Mouse (Mus musculus) MEL (cell line): Measurements from ENCODE around the gene Ston1. TPM values are rescaled to one million over a fixed set of nuclear protein-coding genes. Genes with fewer than 3 reads are reported as not detected.

ENCODE experiments used
- DNase-seq: peaks from one replicate; pipeline ENCODE4 v3.0.0; 2011; ENCODE audit warnings: low read depth, low spot score
- H3K27ac ChIP-seq: 2 replicates; pipeline ENCODE4 v1.5.1; 2012; ENCODE audit warnings: low read depth, mild to moderate bottlenecking, control low read depth, low read length, moderate library complexity; ENCODE audit not compliant: control insufficient read depth
- H3K27me3 ChIP-seq, 2 experiments: fragments of 150-350 bp in 1 of 2; sonication (generic) in 1 of 2; 2 replicates each; pipeline ENCODE4 v1.6.1; 2012; ENCODE audit warnings: low read length in 2 of 2, mild to moderate bottlenecking in 2 of 2, improper control_type of control experiment in 1 of 2, moderate library complexity in 1 of 2; ENCODE audit not compliant: insufficient read depth in 2 of 2, control insufficient read depth in 1 of 2
- H3K36me3 ChIP-seq, 2 experiments: 2 replicates each; pipeline ENCODE4 v1.6.1; 2012 to 2014; ENCODE audit warnings: low read length in 2 of 2, improper control_type of control experiment in 1 of 2, inconsistent platforms in 1 of 2, mild to moderate bottlenecking in 1 of 2; ENCODE audit not compliant: insufficient read depth in 2 of 2, control insufficient read depth in 1 of 2
- H3K4me1 ChIP-seq, 2 experiments: fragments of 150-350 bp in 1 of 2; sonication (generic) in 1 of 2; 2 replicates each; pipeline ENCODE4 v1.6.1; 2012; ENCODE audit warnings: low read length in 2 of 2, improper control_type of control experiment in 1 of 2, mild to moderate bottlenecking in 1 of 2; ENCODE audit not compliant: insufficient read depth in 2 of 2, control insufficient read depth in 1 of 2
- H3K4me3 ChIP-seq, 2 experiments: fragments of 150-350 bp in 1 of 2; sonication (generic) in 1 of 2; 2 replicates each; pipeline ENCODE4 v1.5.1; 2012; ENCODE audit warnings: low read depth in 2 of 2, low read length in 2 of 2, mild to moderate bottlenecking in 2 of 2, moderate library complexity in 2 of 2, control low read depth in 1 of 2, improper control_type of control experiment in 1 of 2; ENCODE audit not compliant: control insufficient read depth in 1 of 2, insufficient read depth in 1 of 2
- H3K79me2 ChIP-seq: 2 replicates; pipeline ENCODE4 v1.6.1; 2012; ENCODE audit warnings: mild to moderate bottlenecking, low read length, moderate library complexity; ENCODE audit not compliant: control insufficient read depth, poor library complexity, insufficient read depth
- H3K9ac ChIP-seq: 2 replicates; pipeline ENCODE4 v1.6.1; 2012; ENCODE audit warnings: low read depth, mild to moderate bottlenecking, control low read depth, low read length, moderate library complexity; ENCODE audit not compliant: control insufficient read depth, poor library complexity, severe bottlenecking
- H3K9me3 ChIP-seq: fragments of 150-350 bp; sonication (generic); replicated peaks from 2 replicates; pipeline ENCODE4 v1.6.1; 2012; ENCODE audit warnings: mild to moderate bottlenecking, low read length, improper control_type of control experiment, moderate library complexity; ENCODE audit not compliant: insufficient read depth
- BHLHE40 ChIP-seq: IDR thresholded peaks from 2 replicates; pipeline ENCODE4 v1.6.1; 2012; ENCODE audit warnings: low read depth, mild to moderate bottlenecking, inconsistent platforms, low read length, improper control_type of control experiment, borderline replicate concordance
- CHD1 ChIP-seq: IDR thresholded peaks from 2 replicates; pipeline ENCODE4 v1.6.1; 2012; ENCODE audit warnings: low read depth, mild to moderate bottlenecking, inconsistent platforms, low read length, improper control_type of control experiment
- CHD2 ChIP-seq: IDR thresholded peaks from 2 replicates; pipeline ENCODE4 v1.6.1; 2011; ENCODE audit warnings: low read length, improper control_type of control experiment
- CTCF ChIP-seq, 3 experiments: IDR thresholded peaks in 2 of 3; conservative IDR thresholded peaks in 1 of 3; 2 replicates each; pipeline ENCODE4 v1.5.1; 2011 to 2012; ENCODE audit warnings: low read length in 3 of 3, low read depth in 2 of 3, mild to moderate bottlenecking in 2 of 3, improper control_type of control experiment in 1 of 3, inconsistent platforms in 1 of 3, mixed read lengths in 1 of 3, moderate library complexity in 1 of 3; ENCODE audit not compliant: control insufficient read depth in 1 of 3, insufficient read depth in 1 of 3, poor library complexity in 1 of 3, severe bottlenecking in 1 of 3
- EP300 ChIP-seq, 2 experiments: IDR thresholded peaks; 2 replicates each; pipeline ENCODE4 v1.6.1; 2011; ENCODE audit warnings: improper control_type of control experiment in 2 of 2, low read length in 2 of 2, low read depth in 1 of 2, mild to moderate bottlenecking in 1 of 2
- GABPA ChIP-seq: IDR thresholded peaks from 2 replicates; pipeline ENCODE4 v1.6.1; 2012; ENCODE audit warnings: low read depth, mild to moderate bottlenecking, inconsistent platforms, low read length, improper control_type of control experiment, moderate library complexity
- GATA1 ChIP-seq: IDR thresholded peaks from 2 replicates; pipeline ENCODE4 v1.6.1; 2011; ENCODE audit warnings: low read depth, low read length, improper control_type of control experiment
- JUND ChIP-seq: IDR thresholded peaks from 2 replicates; pipeline ENCODE4 v1.6.1; 2011; ENCODE audit warnings: low read depth, mild to moderate bottlenecking, improper control_type of control experiment, low read length
- KAT2A ChIP-seq: conservative IDR thresholded peaks from 2 replicates; pipeline ENCODE4 v1.6.1; 2012; ENCODE audit warnings: low read depth, low read length, improper control_type of control experiment, inconsistent platforms
- MAFK ChIP-seq: IDR thresholded peaks from 2 replicates; pipeline ENCODE4 v1.6.1; 2011; ENCODE audit warnings: low read depth, mild to moderate bottlenecking, low read length, improper control_type of control experiment, borderline replicate concordance
- MAX ChIP-seq: IDR thresholded peaks from 2 replicates; pipeline ENCODE4 v1.6.1; 2011; ENCODE audit warnings: low read length, improper control_type of control experiment
- MAZ ChIP-seq: IDR thresholded peaks from 2 replicates; pipeline ENCODE4 v1.6.1; 2012; ENCODE audit warnings: low read depth, mild to moderate bottlenecking, inconsistent platforms, low read length, improper control_type of control experiment
- MEF2A ChIP-seq: IDR thresholded peaks from 2 replicates; pipeline ENCODE4 v1.6.1; 2014; ENCODE audit warnings: low read depth, mild to moderate bottlenecking, inconsistent platforms, low read length, improper control_type of control experiment; ENCODE audit not compliant: poor library complexity, insufficient replicate concordance, severe bottlenecking; ENCODE audit errors: extremely low read depth
- MXI1 ChIP-seq: IDR thresholded peaks from 2 replicates; pipeline ENCODE4 v1.6.1; 2011; ENCODE audit warnings: mild to moderate bottlenecking, low read depth, low read length, improper control_type of control experiment
- MYB ChIP-seq: IDR thresholded peaks from 2 replicates; pipeline ENCODE4 v1.6.1; 2011; ENCODE audit warnings: mild to moderate bottlenecking, low read depth, low read length, improper control_type of control experiment
- MYC ChIP-seq: IDR thresholded peaks from 2 replicates; pipeline ENCODE4 v1.6.1; 2011; ENCODE audit warnings: low read depth, mild to moderate bottlenecking, low read length, improper control_type of control experiment, moderate library complexity
- NRF1 ChIP-seq: IDR thresholded peaks from 2 replicates; pipeline ENCODE4 v1.6.1; 2014; ENCODE audit warnings: low read depth, mild to moderate bottlenecking, inconsistent platforms, low read length, improper control_type of control experiment, moderate library complexity; ENCODE audit not compliant: poor library complexity, insufficient read depth, severe bottlenecking
- POLR2A ChIP-seq, 2 experiments: IDR thresholded peaks; 2 replicates each; pipeline ENCODE4 v1.6.1; 2011 to 2012; ENCODE audit warnings: low read length in 2 of 2, mild to moderate bottlenecking in 2 of 2, control low read depth in 1 of 2, improper control_type of control experiment in 1 of 2, low read depth in 1 of 2, moderate library complexity in 1 of 2; ENCODE audit not compliant: control insufficient read depth in 1 of 2, insufficient read depth in 1 of 2, poor library complexity in 1 of 2
- POLR2AphosphoS2 ChIP-seq: IDR thresholded peaks from 2 replicates; pipeline ENCODE4 v1.6.1; 2011; ENCODE audit warnings: low read length, improper control_type of control experiment
- POLR2AphosphoS5 ChIP-seq: IDR thresholded peaks from 2 replicates; pipeline ENCODE4 v1.6.1; 2012; ENCODE audit warnings: low read depth, borderline replicate concordance, mild to moderate bottlenecking, inconsistent platforms, low read length, moderate library complexity, mixed read lengths
- RAD21 ChIP-seq: IDR thresholded peaks from 2 replicates; pipeline ENCODE4 v1.6.1; 2011; ENCODE audit warnings: mild to moderate bottlenecking, low read depth, low read length, improper control_type of control experiment
- RCOR1 ChIP-seq: IDR thresholded peaks from 2 replicates; pipeline ENCODE4 v1.6.1; 2012; ENCODE audit warnings: low read depth, mild to moderate bottlenecking, inconsistent platforms, low read length, improper control_type of control experiment
- SIN3A ChIP-seq: IDR thresholded peaks from 2 replicates; pipeline ENCODE4 v1.6.1; 2012; ENCODE audit warnings: low read length, improper control_type of control experiment, inconsistent platforms
- SMC3 ChIP-seq: IDR thresholded peaks from 2 replicates; pipeline ENCODE4 v1.6.1; 2011; ENCODE audit warnings: low read depth, low read length, improper control_type of control experiment
- TAL1 ChIP-seq: IDR thresholded peaks from 2 replicates; pipeline ENCODE4 v1.6.1; 2012; ENCODE audit warnings: mild to moderate bottlenecking, inconsistent platforms, low read length, moderate library complexity, mixed read lengths
- TCF12 ChIP-seq: IDR thresholded peaks from 2 replicates; pipeline ENCODE4 v1.6.1; 2014; ENCODE audit warnings: low read depth, mild to moderate bottlenecking, inconsistent platforms, low read length, improper control_type of control experiment, moderate library complexity
- UBTF ChIP-seq: IDR thresholded peaks from 2 replicates; pipeline ENCODE4 v1.6.1; 2012; ENCODE audit warnings: low read depth, mild to moderate bottlenecking, inconsistent platforms, low read length, improper control_type of control experiment, moderate library complexity, borderline replicate concordance; ENCODE audit not compliant: insufficient read depth
- ZC3H11A ChIP-seq: IDR thresholded peaks from 2 replicates; pipeline ENCODE4 v1.6.1; 2012; ENCODE audit warnings: low read depth, mild to moderate bottlenecking, inconsistent platforms, low read length, improper control_type of control experiment
- ZMIZ1 ChIP-seq: IDR thresholded peaks from 2 replicates; pipeline ENCODE4 v1.6.1; 2012; ENCODE audit warnings: low read depth, mild to moderate bottlenecking, inconsistent platforms, low read length, improper control_type of control experiment, moderate library complexity
- ZNF384 ChIP-seq: IDR thresholded peaks from 2 replicates; pipeline ENCODE4 v1.6.1; 2012; ENCODE audit warnings: low read depth, mild to moderate bottlenecking, inconsistent platforms, low read length, improper control_type of control experiment
- polyA plus RNA-seq, 2 experiments: library from polyadenylated mRNA; stranded (reverse) in 1 of 2; unstranded in 1 of 2; fragments of >175 nt in 1 of 2; fragments of >200 nt in 1 of 2; gene quantifications; 2 replicates each; pipeline versions ENCODE4 v1.2.1 to v1.2.4; 2012; ENCODE audit warnings: low replicate concordance in 2 of 2, low read depth in 1 of 2; ENCODE audit not compliant: insufficient read length in 2 of 2, insufficient read depth in 1 of 2, missing spikeins in 1 of 2
- total RNA-seq: library from RNA; depleted of rRNA; stranded (reverse); fragments of 300-350 nt; gene quantifications from 2 replicates; pipeline ENCODE4 v1.2.3, GENCODE M21; 2012

Ston1 gene
- total and polyA plus RNA-seq, 3 experiments: 0.39 to 4.9 TPM; not detected in 1

DNA sequence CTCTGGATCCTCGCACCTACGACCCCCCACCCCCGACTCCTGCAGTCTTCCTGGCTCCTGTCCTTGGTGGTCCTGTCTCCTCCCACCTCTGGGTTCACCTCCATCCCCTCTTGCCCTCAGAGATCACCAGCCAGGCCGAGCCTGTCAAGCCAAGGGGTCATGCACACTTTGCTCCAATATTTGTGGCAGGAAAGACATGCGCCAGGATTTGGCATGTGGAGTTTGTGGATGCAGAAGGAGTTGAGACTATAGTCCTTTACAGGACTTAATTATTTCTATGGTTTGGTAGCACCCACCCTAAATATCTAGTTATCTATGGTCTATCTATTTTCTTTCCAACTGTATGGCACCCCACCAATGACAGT, 554 bp downstream of the Ston1 start:
- peaks cover 0 to 7% of the 10 kb centered on the region in 2 experiments; a peak in 2 of 4 replicates for H3K4me1 ChIP-seq
- no peaks in the 10 kb centered on the region for H3K27me3 ChIP-seq
- H3K79me2 ChIP-seq: no peaks in the 10 kb centered on the region
- H3K27ac ChIP-seq: no peak overlapping the region
- H3K36me3 ChIP-seq: peaks cover 0 to 2% of the 10 kb centered on the region in 2 experiments; a peak in 1 of 4 replicates
- H3K9me3 ChIP-seq: no peaks in the 10 kb centered on the region
- H3K4me3 ChIP-seq: peak overlapping the region; percentile 66 to 97
- H3K9ac ChIP-seq: peak overlapping the region; percentile 54
- peak; percentile 13 for DNase-seq
- TF ChIP-seq POLR2AphosphoS2 (no peak), ZNF384 (no peak), NRF1 (no peak), CHD2 (no peak), ZMIZ1 (no peak), EP300 (IDR thresholded peaks at IDR 0.05; ENCODE audit: low read depth in 1 of 2, low read length in 2 of 2) (no peak), ZC3H11A (no peak), MXI1 (no peak), SMC3 (no peak), MEF2A (no peak), RAD21 (no peak), MYB (no peak), MAFK (no peak), KAT2A (no peak), CTCF (IDR thresholded peaks at IDR 0.05 in 2 of 3, conservative IDR thresholded peaks at IDR 0.05 in 1 of 3; ENCODE audit: control insufficient read depth in 1 of 3, insufficient read depth in 1 of 3, low read depth in 2 of 3, low read length in 3 of 3, poor library complexity in 1 of 3, severe bottlenecking in 1 of 3) (no peak), MYC (no peak), GATA1 (no peak), BHLHE40 (no peak), CHD1 (no peak)

DNA sequence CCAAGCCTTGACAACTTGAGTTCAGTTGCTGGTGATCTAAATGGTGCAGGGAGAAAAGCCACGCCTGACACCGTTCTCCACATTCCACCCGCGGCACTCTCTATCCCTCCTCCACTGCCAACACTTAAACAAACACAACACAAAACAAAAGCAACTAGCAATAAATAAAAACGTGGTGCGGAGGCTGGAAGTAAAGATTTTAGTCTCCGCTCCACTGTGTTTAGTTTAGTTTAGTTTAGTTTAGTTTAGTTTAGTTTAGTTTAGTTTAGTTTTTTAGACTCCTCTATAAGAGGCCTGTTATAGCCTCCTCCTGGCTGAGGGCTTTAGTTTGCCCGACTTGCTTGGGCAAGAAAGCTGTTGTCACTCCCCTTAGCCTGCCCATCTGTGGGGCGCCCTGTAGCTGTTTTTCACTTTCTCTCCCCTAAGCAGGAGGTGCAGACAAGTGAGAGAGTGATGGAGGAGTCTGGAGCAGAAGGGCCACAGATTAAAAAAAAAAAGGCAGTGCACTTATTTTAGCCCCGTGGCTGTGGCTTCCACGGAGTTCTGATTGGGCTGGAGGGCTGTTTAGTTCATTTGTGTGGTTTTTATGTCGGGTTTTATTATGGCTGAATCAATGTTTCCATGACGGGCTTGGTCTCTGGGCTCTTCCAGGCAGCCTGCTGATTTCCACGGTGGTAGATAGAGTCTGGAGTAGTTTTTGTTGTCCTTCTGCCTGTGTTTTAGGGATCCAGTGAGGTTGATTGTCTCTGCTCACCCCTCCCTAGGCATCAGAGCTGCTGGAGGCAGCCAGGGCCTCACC, 1.3 kb downstream of the Ston1 start:
- no peak overlapping the region for H3K27ac ChIP-seq
- no peak overlapping the region for H3K9ac ChIP-seq
- no peaks in the 10 kb centered on the region for H3K27me3 ChIP-seq
- peak; percentile 8 for DNase-seq
- no peak overlapping the region for H3K4me3 ChIP-seq
- peaks cover 0 to 7% of the 10 kb centered on the region in 2 experiments; a peak in 2 of 4 replicates for H3K4me1 ChIP-seq
- H3K9me3 ChIP-seq: no peaks in the 10 kb centered on the region
- no peaks in the 10 kb centered on the region for H3K79me2 ChIP-seq
- H3K36me3 ChIP-seq: peaks cover 0 to 2% of the 10 kb centered on the region in 2 experiments; a peak in 1 of 4 replicates
- TF ChIP-seq POLR2A (IDR thresholded peaks at IDR 0.05; ENCODE audit: control insufficient read depth in 1 of 2, insufficient read depth in 1 of 2, low read depth in 1 of 2, low read length in 2 of 2, poor library complexity in 1 of 2) (no peak), UBTF (no peak), ZC3H11A (no peak), SMC3 (no peak), MAFK (no peak), MYC (no peak), JUND (no peak), MXI1 (no peak), TAL1 (no peak), GATA1 (no peak), SIN3A (no peak), POLR2AphosphoS5 (no peak), BHLHE40 (no peak), KAT2A (no peak), MAX (no peak), MAZ (no peak), GABPA (no peak), TCF12 (no peak), RCOR1 (no peak)
